Mouse (Mus musculus) macrophage (primary cell): ENCODE data around the gene Lrrc42. TPM values are rescaled to one million over a fixed set of nuclear protein-coding genes. Genes with fewer than 3 reads are reported as not detected.

ENCODE experiments used
- H3K27ac ChIP-seq: fragments of 350-480 bp; formaldehyde crosslinking; 2 replicates; pipeline ENCODE4 v1.9.0; 2021
- H3K36me3 ChIP-seq: fragments of 350-480 bp; formaldehyde crosslinking; 2 replicates; pipeline ENCODE4 v1.9.0; 2021; ENCODE audit errors: inconsistent target
- H3K4me3 ChIP-seq: fragments of 350-480 bp; formaldehyde crosslinking; 2 replicates; pipeline ENCODE4 v1.9.0; 2021; ENCODE audit errors: inconsistent target
- H3K79me2 ChIP-seq: fragments of 350-480 bp; formaldehyde crosslinking; 2 replicates; pipeline ENCODE4 v1.9.0; 2021; ENCODE audit errors: inconsistent target
- WGBS: methylation state at CpG from one replicate; pipeline ENCODE4 v1.1.7; 2026; ENCODE audit warnings: inconsistent platforms; ENCODE audit not compliant: missing documents; 5-methylcytosine and 5-hydroxymethylcytosine counted together
- polyA plus RNA-seq: library from polyadenylated mRNA; stranded (reverse); fragments of 250-400 nt; gene quantifications from 3 replicates; pipeline ENCODE4 v1.2.4, GENCODE M21; 2018; ENCODE audit warnings: inconsistent platforms

Lrrc42 gene
- polyA plus RNA-seq, 1 experiment from 2014 or later, result 8.4 TPM

GRCm38 (mm10) chr4:107196454-107196853 lies 56.9 kb downstream of the Lrrc42 start:
- H3K79me2 ChIP-seq, result no peaks in the 10 kb centered on the region
- H3K36me3 ChIP-seq, result peaks cover 75% of the 10 kb centered on the region
- no peak overlapping the region for H3K27ac ChIP-seq
- 91% methylated on average over 2 of the region's 2 CpGs for WGBS
- no peak overlapping the region for H3K4me3 ChIP-seq

GRCm38 (mm10) chr4:107193841-107194240 lies 59.5 kb downstream of the Lrrc42 start:
- peaks cover under 1% of the 10 kb centered on the region; the same call in 1 of the 2 replicates for H3K79me2 ChIP-seq
- 78% methylated on average over 3 of the region's 3 CpGs for WGBS
- peaks cover 73% of the 10 kb centered on the region for H3K36me3 ChIP-seq
- no peak overlapping the region for H3K27ac ChIP-seq
- H3K4me3 ChIP-seq, result no peak overlapping the region

GRCm38 (mm10) chr4:107185703-107186102 lies 67.6 kb downstream of the Lrrc42 start:
- WGBS, result 98% methylated on average over 3 of the region's 3 CpGs
- no peak overlapping the region for H3K27ac ChIP-seq
- H3K36me3 ChIP-seq, result peaks cover 56% of the 10 kb centered on the region

More at GRCm38 (mm10) chr4:107185703-107186102, 67.6 kb downstream of the Lrrc42 start:
- Histone ChIP-seq H3K79me2 (peaks cover 72% of the 10 kb centered on the region), H3K4me3 (no peak overlapping the region)

Other genes with a start within 250 kb of the Lrrc42 start
- 27.4 to 36.5 TPM (median 34.4 TPM) in 3 replicates for gene Mrpl37, start 186.7 kb downstream of the Lrrc42 start, polyA plus RNA-seq
- 2.2 to 6.5 TPM (median 3.2 TPM) in 3 replicates for gene Cyb5rl, start 186.5 kb downstream of the Lrrc42 start, polyA plus RNA-seq
- gene Cdcp2, start 156.6 kb downstream of the Lrrc42 start, polyA plus RNA-seq, result not detected in 3 replicates
- 130 to 235 TPM (median 181 TPM) in 3 replicates for gene Tmem59, start 75.1 kb downstream of the Lrrc42 start, polyA plus RNA-seq
- gene Tceanc2, start 74.4 kb downstream of the Lrrc42 start, polyA plus RNA-seq, result 33.9 to 65.4 TPM (median 51.7 TPM) in 3 replicates
- gene Ldlrad1, start 44.4 kb downstream of the Lrrc42 start, polyA plus RNA-seq, result not detected in 3 replicates
- 16.2 to 43.5 TPM (median 22.6 TPM) in 3 replicates for gene Hspb11, start 61 bp upstream of the Lrrc42 start, polyA plus RNA-seq
- not detected in 3 replicates for gene Dio1, start 53.6 kb upstream of the Lrrc42 start, polyA plus RNA-seq
- gene Yipf1, start 60.8 kb upstream of the Lrrc42 start, polyA plus RNA-seq, result 33.6 to 49.3 TPM (median 47.6 TPM) in 3 replicates
- gene Ndc1, start 114.3 kb upstream of the Lrrc42 start, polyA plus RNA-seq, result 2.8 to 17.6 TPM (median 9.3 TPM) in 3 replicates
- not detected in 3 replicates for gene Glis1, start 181.1 kb upstream of the Lrrc42 start, polyA plus RNA-seq